Mouse (Mus musculus): ENCODE measurements at regions not wholly inside any gene's neighbourhood (a gene's known extent, or its start where the extent isn't known, plus 50 kb on each side); places are given as distances from the start of the nearest gene placed in this dataset.

DNA sequence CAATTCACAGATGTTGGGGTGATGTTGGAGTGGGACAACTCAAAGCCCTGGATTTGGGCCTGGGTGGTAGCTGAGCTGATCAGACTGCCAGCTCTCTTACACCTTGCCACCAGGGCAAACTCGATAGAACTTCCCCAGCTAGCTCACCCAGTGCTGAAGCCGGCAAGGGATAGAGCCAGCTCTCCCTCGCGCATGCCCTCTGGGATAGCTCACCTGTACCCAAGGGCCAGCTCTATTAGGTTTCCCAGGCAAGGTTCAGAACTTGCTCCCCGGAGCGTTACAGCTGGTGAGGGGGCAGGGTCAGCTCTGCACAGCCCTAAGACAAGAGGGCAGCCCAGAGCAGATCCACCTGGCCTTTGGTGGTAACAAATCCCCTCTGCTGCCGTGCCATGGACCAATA lies 54.1 kb upstream of the 1700012A03Rik start:
- Histone ChIP-seq H3K36me3 (ENCODE audit: insufficient read depth, low read length) (no peaks in the 10 kb centered on the region), H3K4me3 (replicated peaks; ENCODE audit: low read depth, low read length) (no peak overlapping the region), H3K4me1 (replicated peaks; ENCODE audit: insufficient read depth, low read length) (no peaks in the 10 kb centered on the region), H3K27ac (no peak overlapping the region), H3K4me2 (ENCODE audit: low read length) (no peak overlapping the region), H3K9me3 (replicated peaks; ENCODE audit: low read length) (no peaks in the 10 kb centered on the region), H3K27me3 (ENCODE audit: insufficient read depth, low read length) (no peaks in the 10 kb centered on the region), H3K9ac (ENCODE audit: low read depth, low read length) (no peak overlapping the region)
- WGBS: 66% methylated on average over 7 of the region's 7 CpGs
- no peak for TF ChIP-seq CTCF (IDR thresholded peaks at IDR 0.05; ENCODE audit: low read depth)
- no peak for ATAC-seq (replicated peaks; ENCODE audit: low FRiP score, low read depth)
- DNase-seq (ENCODE audit: low spot score): no peak

GRCm38 (mm10) chr6:31995249-31995648 lies 54.8 kb upstream of the 1700012A03Rik start:
- Histone ChIP-seq H3K36me3 (ENCODE audit: insufficient read depth, low read length) (no peaks in the 10 kb centered on the region), H3K27me3 (ENCODE audit: insufficient read depth, low read length) (no peaks in the 10 kb centered on the region), H3K4me3 (replicated peaks; ENCODE audit: low read depth, low read length) (no peak overlapping the region), H3K4me1 (replicated peaks; ENCODE audit: insufficient read depth, low read length) (no peaks in the 10 kb centered on the region), H3K9ac (ENCODE audit: low read depth, low read length) (no peak overlapping the region), H3K9me3 (replicated peaks; ENCODE audit: low read length) (no peaks in the 10 kb centered on the region), H3K27ac (no peak overlapping the region), H3K4me2 (ENCODE audit: low read length) (no peak overlapping the region)
- no peak for TF ChIP-seq CTCF (IDR thresholded peaks at IDR 0.05; ENCODE audit: low read depth)
- DNase-seq (ENCODE audit: low spot score) (no peak), ATAC-seq (replicated peaks; ENCODE audit: low FRiP score, low read depth) (no peak)
- WGBS: 78% methylated on average over 4 of the region's 4 CpGs

DNA sequence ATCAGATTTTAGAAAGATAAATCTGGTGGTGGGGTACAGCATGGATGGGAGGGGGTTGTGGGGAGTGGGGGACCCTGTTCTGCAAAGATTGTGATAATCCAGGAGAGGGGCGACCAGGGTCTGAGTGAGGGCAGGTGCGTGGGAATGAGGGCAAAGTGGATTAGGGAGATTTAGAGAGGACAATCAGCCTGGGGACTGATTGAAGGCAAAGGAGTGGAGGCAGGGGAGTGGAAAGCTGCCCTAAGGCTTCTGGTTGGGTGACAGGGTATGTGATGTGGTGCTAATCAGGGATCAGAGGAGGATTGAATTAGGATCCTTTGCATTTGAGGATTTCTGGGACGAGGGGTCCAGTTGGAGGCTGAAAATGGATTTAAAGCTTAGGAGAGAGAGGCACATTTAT lies 64.3 kb upstream of the 1700012A03Rik start:
- H3K4me2 ChIP-seq (ENCODE audit: low read length): no peak overlapping the region
- no peak for ATAC-seq (replicated peaks; ENCODE audit: low FRiP score, low read depth)
- H3K4me1 ChIP-seq (replicated peaks; ENCODE audit: insufficient read depth, low read length): no peaks in the 10 kb centered on the region
- no peaks in the 10 kb centered on the region for H3K27me3 ChIP-seq (ENCODE audit: insufficient read depth, low read length)
- H3K4me3 ChIP-seq (replicated peaks; ENCODE audit: low read depth, low read length): no peak overlapping the region
- H3K9ac ChIP-seq (ENCODE audit: low read depth, low read length): no peak overlapping the region
- H3K36me3 ChIP-seq (ENCODE audit: insufficient read depth, low read length): no peaks in the 10 kb centered on the region
- H3K9me3 ChIP-seq (replicated peaks; ENCODE audit: low read length): no peaks in the 10 kb centered on the region
- no peak for DNase-seq (ENCODE audit: low spot score)
- TF ChIP-seq CTCF (IDR thresholded peaks at IDR 0.05; ENCODE audit: low read depth): no peak
- WGBS: 65% methylated on average over 3 of the region's 3 CpGs
- no peak overlapping the region for H3K27ac ChIP-seq

- TF ChIP-seq CTCF (IDR thresholded peaks at IDR 0.05; ENCODE audit: low read depth): no peak
- Histone ChIP-seq H3K9me3 (replicated peaks; ENCODE audit: low read length) (no peaks in the 10 kb centered on the region), H3K4me3 (replicated peaks; ENCODE audit: low read depth, low read length) (no peak overlapping the region), H3K27ac (no peak overlapping the region), H3K4me1 (replicated peaks; ENCODE audit: insufficient read depth, low read length) (no peaks in the 10 kb centered on the region), H3K4me2 (ENCODE audit: low read length) (no peak overlapping the region), H3K9ac (ENCODE audit: low read depth, low read length) (no peak overlapping the region), H3K36me3 (ENCODE audit: insufficient read depth, low read length) (no peaks in the 10 kb centered on the region), H3K27me3 (ENCODE audit: insufficient read depth, low read length) (no peaks in the 10 kb centered on the region)
- ATAC-seq (replicated peaks; ENCODE audit: low FRiP score, low read depth): no peak
- 91% methylated on average over 6 of the region's 6 CpGs for WGBS
- DNase-seq (ENCODE audit: low spot score): no peak
Measured at GRCm38 (mm10) chr6:31976705-31977104, 73.3 kb upstream of the 1700012A03Rik start.

DNA sequence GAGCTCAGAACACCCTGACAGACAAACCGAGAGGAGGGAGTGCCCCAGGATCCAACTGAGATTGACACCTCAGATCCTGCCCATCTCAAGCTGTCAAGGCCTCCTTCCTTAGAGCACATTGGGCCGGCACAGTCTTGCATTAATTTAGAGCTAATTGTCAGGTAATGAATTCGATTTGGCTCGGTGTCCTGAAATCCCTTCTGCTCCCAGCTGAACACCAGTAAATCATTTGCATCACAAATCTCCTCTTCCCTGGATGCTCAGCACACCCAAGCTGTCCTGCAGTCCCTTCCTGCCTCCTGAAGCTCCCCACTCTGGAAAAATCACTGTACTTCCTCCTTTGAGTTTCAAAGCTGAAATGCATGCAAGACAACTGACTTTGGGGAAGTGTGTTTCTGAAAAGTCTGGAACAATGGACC lies 102.0 kb upstream of the 1700012A03Rik start:
- no peaks in the 10 kb centered on the region for H3K27me3 ChIP-seq (ENCODE audit: insufficient read depth, low read length)
- H3K27ac ChIP-seq: no peak overlapping the region
- WGBS: 27% methylated on average over 4 of the region's 4 CpGs
- no peak for ATAC-seq (replicated peaks; ENCODE audit: low FRiP score, low read depth)
- no peak for DNase-seq (ENCODE audit: low spot score)
- H3K36me3 ChIP-seq (ENCODE audit: insufficient read depth, low read length): no peaks in the 10 kb centered on the region
- TF ChIP-seq CTCF (IDR thresholded peaks at IDR 0.05; ENCODE audit: low read depth): no peak
- H3K4me3 ChIP-seq (replicated peaks; ENCODE audit: low read depth, low read length): no peak overlapping the region
- H3K4me2 ChIP-seq (ENCODE audit: low read length): no peak overlapping the region
- H3K9me3 ChIP-seq (replicated peaks; ENCODE audit: low read length): no peaks in the 10 kb centered on the region
- H3K4me1 ChIP-seq (replicated peaks; ENCODE audit: insufficient read depth, low read length): no peaks in the 10 kb centered on the region; the same call in 1 of the 2 replicates
- no peak overlapping the region for H3K9ac ChIP-seq (ENCODE audit: low read depth, low read length)

GRCm38 (mm10) chr6:31946572-31946971 lies 103.5 kb upstream of the 1700012A03Rik start:
- Histone ChIP-seq H3K27me3 (ENCODE audit: insufficient read depth, low read length) (no peaks in the 10 kb centered on the region), H3K9ac (ENCODE audit: low read depth, low read length) (no peak overlapping the region), H3K4me3 (replicated peaks; ENCODE audit: low read depth, low read length) (no peak overlapping the region), H3K36me3 (ENCODE audit: insufficient read depth, low read length) (no peaks in the 10 kb centered on the region), H3K27ac (no peak overlapping the region), H3K9me3 (replicated peaks; ENCODE audit: low read length) (no peaks in the 10 kb centered on the region), H3K4me2 (ENCODE audit: low read length) (no peak overlapping the region), H3K4me1 (replicated peaks; ENCODE audit: insufficient read depth, low read length) (no peaks in the 10 kb centered on the region; the same call in 1 of the 2 replicates)
- 79% methylated on average over 5 of the region's 5 CpGs for WGBS
- ATAC-seq (replicated peaks; ENCODE audit: low FRiP score, low read depth) (no peak), DNase-seq (ENCODE audit: low spot score) (no peak)
- TF ChIP-seq CTCF (IDR thresholded peaks at IDR 0.05; ENCODE audit: low read depth): no peak

DNA sequence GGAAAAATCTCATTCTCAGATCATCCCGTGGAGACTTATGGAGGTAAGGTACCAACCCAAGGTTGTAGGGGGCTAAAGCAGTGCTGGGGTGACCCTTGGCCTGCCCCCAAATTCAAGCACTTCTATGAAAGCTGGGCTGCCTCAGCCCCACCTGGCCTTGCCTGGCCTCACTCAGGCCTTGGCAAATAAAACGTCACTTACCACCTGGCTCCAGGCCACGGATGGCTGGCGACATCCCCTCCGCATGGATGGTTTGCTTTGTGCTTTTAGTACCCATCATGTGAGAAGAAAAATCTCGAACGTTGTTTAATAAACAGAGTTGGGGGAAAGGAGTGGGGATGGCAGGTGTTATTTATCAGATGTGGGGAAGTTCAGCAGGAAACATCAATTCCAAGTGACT lies 104.7 kb upstream of the 1700012A03Rik start:
- no peak for ATAC-seq (replicated peaks; ENCODE audit: low FRiP score, low read depth)
- Histone ChIP-seq H3K4me2 (ENCODE audit: low read length) (no peak overlapping the region), H3K27ac (no peak overlapping the region), H3K9me3 (replicated peaks; ENCODE audit: low read length) (no peaks in the 10 kb centered on the region), H3K4me1 (replicated peaks; ENCODE audit: insufficient read depth, low read length) (no peaks in the 10 kb centered on the region; the same call in 1 of the 2 replicates), H3K9ac (ENCODE audit: low read depth, low read length) (no peak overlapping the region), H3K36me3 (ENCODE audit: insufficient read depth, low read length) (no peaks in the 10 kb centered on the region), H3K27me3 (ENCODE audit: insufficient read depth, low read length) (no peaks in the 10 kb centered on the region), H3K4me3 (replicated peaks; ENCODE audit: low read depth, low read length) (no peak overlapping the region)
- no peak for DNase-seq (ENCODE audit: low spot score)
- WGBS: 32% methylated on average over 7 of the region's 7 CpGs
- TF ChIP-seq CTCF (IDR thresholded peaks at IDR 0.05; ENCODE audit: low read depth): no peak
